Mouse (Mus musculus) macrophage (primary cell): ENCODE data around the gene Lrp8. TPM values are rescaled to one million over a fixed set of nuclear protein-coding genes. Genes with fewer than 3 reads are reported as not detected.

Source experiments
- H3K27ac ChIP-seq: fragments of 350-480 bp; formaldehyde crosslinking; 2 replicates; pipeline ENCODE4 v1.9.0; 2021
- H3K36me3 ChIP-seq: fragments of 350-480 bp; formaldehyde crosslinking; 2 replicates; pipeline ENCODE4 v1.9.0; 2021; ENCODE audit errors: inconsistent target
- H3K4me3 ChIP-seq: fragments of 350-480 bp; formaldehyde crosslinking; 2 replicates; pipeline ENCODE4 v1.9.0; 2021; ENCODE audit errors: inconsistent target
- H3K79me2 ChIP-seq: fragments of 350-480 bp; formaldehyde crosslinking; 2 replicates; pipeline ENCODE4 v1.9.0; 2021; ENCODE audit errors: inconsistent target
- WGBS: methylation state at CpG from one replicate; pipeline ENCODE4 v1.1.7; 2026; ENCODE audit warnings: inconsistent platforms; ENCODE audit not compliant: missing documents; 5-methylcytosine and 5-hydroxymethylcytosine counted together
- polyA plus RNA-seq: library from polyadenylated mRNA; stranded (reverse); fragments of 250-400 nt; gene quantifications from 3 replicates; pipeline ENCODE4 v1.2.4, GENCODE M21; 2018; ENCODE audit warnings: inconsistent platforms

Lrp8 gene
- polyA plus RNA-seq, 1 experiment from 2014 or later: 1.6 TPM

DNA sequence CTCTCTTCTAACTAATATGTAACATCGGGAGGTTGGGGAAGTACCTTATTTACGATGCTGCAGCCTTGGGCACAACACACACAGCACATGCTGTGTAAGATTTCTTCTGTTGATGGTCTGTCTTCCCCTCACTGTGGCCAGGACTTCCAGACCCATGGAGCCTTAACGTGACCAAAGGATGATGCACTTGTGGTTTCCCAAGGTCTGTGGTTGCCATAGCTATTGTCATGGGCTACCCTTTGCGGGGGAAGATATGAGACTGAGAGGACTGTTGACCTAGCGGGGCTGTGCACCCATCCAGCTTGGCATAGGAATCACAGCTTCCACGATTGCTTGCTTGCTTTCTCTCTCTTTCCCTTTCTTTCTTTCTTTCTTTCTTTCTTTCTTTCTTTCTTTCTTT is 1.3 kb upstream of the Lrp8 start:
- Histone ChIP-seq H3K4me3 (no peak overlapping the region), H3K27ac (no peak overlapping the region), H3K79me2 (peaks cover 3% of the 10 kb centered on the region; the same call in 1 of the 2 replicates), H3K36me3 (no peaks in the 10 kb centered on the region)
- 53% methylated on average over 6 of the region's 6 CpGs for WGBS

DNA sequence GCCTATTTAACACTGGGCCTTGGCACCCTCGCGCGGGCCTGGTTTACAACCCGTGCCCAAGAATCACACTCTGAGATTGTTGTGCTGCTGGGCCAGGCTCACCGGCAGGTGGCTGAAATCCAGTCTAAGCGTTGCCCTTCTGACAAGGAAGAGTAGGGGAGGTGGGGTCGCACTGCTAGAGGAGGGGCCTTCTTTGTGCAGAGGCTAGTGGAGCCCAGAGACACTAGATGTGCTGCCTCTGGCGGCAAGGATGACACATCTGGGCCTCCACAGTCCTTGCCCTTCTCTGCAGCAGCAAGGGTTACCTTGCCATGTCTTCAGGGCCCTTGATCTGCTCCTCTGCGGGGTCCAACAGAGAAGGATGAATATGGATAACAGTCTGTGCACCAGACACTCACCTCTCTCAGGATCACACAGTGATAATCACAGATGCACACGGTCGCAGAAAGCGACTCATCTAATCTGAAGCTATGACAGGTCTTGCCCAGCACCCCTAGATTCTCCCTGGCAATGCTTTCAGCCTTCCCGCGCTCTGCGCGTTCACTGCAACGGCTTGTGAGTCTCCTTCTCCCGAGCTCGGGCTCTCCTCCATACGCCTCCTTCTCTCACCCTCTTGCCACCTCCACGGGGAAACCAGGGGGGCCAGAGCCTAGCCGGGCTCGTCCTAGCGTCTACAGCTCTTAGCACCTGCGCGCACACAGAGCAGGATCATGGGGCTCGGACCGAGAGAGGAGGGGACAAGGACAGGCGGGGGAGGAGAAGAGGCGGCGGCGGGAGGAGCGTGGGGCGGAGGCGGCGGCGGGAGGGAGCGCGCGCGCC is 486 bp upstream of the Lrp8 start:
- H3K79me2 ChIP-seq: peaks cover 11% of the 10 kb centered on the region; the same call in 1 of the 2 replicates
- 9% methylated on average over 32 of the region's 41 CpGs for WGBS
- peak overlapping the region; percentile 45 for H3K4me3 ChIP-seq
- H3K36me3 ChIP-seq: no peaks in the 10 kb centered on the region
- H3K27ac ChIP-seq: no peak overlapping the region

DNA sequence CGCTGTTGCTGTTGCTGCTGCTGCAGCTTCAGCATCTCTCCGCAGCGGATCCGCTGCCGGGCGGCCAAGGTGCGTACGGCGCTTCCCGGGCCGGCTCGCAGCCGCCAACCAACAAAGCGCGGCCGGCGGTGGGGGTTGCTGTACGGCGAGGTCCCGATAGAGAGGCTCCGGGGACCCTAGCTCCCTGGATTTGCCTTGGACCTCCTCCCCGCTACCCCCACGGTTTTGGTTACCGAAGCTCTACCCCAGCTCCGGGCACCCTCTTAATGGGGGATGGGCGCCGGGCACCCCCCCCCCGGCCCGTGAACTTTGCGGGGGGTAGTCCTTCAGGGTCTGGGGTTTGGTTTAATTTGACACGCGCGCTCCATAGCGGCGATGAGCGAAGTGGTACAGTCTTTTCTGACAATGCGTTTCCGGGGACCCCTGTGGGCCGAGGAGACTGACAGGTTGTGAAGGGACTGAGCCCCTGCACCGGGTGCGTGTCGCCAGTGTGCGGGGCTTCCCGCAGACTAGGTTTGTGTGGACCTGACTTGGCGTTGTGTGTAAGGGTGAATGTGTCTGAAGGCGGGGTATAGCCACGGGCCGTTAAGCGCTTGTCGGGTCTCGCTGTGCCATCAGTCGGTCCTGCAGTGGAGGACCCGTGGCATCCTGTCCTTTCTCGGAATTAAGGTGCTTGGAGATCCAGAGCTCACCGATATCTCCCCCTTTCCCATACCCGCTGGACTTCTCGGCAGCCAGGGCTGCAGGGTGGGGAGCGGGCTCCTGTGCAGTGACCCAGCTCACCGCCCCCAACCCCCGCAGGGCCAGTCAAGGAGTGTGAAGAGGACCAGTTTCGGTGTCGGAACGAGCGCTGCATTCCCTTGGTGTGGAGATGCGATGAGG is 630 bp downstream of the Lrp8 start:
- Histone ChIP-seq H3K36me3 (no peaks in the 10 kb centered on the region), H3K27ac (peak overlapping the region; percentile 64), H3K4me3 (peak overlapping the region; percentile 62), H3K79me2 (peaks cover 21% of the 10 kb centered on the region; the same call in 1 of the 2 replicates)
- WGBS: 1% methylated on average over 64 of the region's 65 CpGs

DNA sequence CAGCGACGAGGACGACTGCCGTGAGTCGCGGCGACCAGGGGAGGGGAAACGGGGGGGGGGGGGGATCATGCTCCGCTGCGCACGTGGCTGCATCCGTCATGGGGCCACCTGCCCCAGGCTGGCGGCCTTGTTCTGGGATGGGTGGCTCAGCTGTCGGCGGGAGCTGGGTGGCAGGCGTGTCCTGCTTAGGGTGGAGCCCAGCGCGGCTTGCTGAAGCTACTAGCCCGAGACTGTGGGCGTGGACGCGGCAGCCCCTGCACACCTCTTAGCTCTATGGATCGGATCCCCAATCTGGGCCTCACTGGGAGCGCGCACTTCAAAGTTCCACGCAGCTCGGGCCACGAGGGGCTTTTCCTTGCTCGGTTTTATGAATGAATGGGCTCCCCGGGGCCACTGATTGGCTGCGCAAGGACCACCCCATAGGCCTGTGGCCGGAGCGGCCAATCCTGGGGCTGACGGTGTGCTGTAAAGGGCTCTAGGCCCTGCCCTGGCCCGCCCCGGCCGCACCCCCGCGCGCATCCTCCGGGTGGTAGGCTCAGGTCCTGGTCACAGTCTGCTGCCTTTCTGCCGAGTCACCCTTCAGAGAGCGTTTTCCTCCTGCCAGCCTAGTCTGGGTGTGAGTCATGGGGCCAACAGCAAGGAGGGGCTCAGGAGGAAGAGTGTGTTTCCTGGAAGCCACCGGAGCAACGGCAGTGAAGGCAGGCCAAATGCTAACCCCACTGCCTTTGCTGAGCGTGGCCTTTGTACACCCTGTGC is 1.5 kb downstream of the Lrp8 start:
- Histone ChIP-seq H3K27ac (peak overlapping the region; percentile 87), H3K36me3 (no peaks in the 10 kb centered on the region), H3K79me2 (peaks cover 21% of the 10 kb centered on the region; the same call in 1 of the 2 replicates), H3K4me3 (peak overlapping the region; percentile 62)
- 2% methylated on average over 44 of the region's 46 CpGs for WGBS

DNA sequence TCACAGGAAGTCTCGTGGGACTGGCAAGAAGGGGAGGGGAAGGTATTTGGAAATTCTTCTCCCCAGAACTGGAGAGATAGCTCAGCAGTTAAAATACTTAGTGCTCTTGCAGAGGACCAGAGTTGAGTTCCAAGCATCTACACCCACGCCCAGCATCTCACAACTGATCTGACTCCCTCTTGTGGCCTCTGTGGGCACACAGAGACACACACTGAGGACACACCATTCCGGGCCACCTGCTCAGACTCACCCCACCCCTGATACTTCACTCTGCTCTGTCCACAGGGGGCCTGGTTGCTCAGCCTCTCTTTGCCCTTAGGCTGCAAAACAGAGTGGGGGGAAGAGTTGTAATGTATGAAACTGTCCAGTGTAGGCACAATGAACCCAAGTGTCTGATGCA is 3.4 kb downstream of the Lrp8 start:
- Histone ChIP-seq H3K27ac (0 out of 2 replicates have a peak overlapping the region, but pooled peaks have one; percentile 87), H3K79me2 (peaks cover 36% of the 10 kb centered on the region; the same call in 1 of the 2 replicates), H3K36me3 (no peaks in the 10 kb centered on the region), H3K4me3 (no peak overlapping the region)
- WGBS: 55% methylated on average over 3 of the region's 3 CpGs

DNA sequence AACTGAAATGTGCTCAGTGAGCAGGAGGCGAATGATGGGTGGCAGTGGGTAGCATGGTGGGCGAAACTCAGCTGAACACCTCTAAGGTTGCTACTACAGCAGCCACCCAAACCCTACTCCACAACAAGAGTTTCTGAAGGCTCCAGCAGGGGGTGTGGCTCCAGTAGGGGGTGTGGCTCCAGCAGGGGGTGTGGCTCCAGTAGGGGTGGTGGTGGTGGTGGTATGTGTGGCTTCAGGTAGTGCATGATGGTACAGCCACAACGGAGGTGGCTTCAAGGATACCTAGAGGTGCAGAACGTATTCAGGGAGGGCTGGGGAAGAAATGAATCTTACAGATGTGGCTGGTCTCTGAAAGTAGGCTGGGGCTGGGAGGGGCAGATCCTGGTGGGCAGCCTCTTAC is 5.7 kb downstream of the Lrp8 start:
- Histone ChIP-seq H3K79me2 (peaks cover 42% of the 10 kb centered on the region; the same call in 1 of the 2 replicates), H3K4me3 (no peak overlapping the region), H3K27ac (0 out of 2 replicates have a peak overlapping the region, but pooled peaks have one; percentile 12), H3K36me3 (no peaks in the 10 kb centered on the region)
- 54% methylated on average over 4 of the region's 4 CpGs for WGBS

DNA sequence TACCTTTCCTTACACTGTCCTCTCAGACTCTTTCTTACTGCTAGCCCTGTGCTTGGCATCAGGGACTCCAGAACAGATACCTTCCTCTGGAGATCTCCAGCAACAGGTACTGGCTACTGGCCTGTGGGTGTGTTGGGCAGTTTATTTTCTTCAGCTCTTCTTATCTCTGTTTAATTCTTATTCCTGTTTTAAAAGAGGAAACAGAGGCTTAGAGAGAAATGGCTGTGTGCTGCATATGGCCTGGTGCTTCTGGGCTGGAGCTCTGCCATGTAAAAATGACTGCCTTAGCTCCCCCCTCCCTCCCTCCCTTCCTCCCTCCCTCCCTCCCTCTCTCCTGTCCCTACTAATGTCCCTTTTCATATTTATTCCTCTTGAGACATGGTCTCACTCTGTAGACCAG is 6.6 kb downstream of the Lrp8 start:
- Histone ChIP-seq H3K4me3 (no peak overlapping the region), H3K36me3 (no peaks in the 10 kb centered on the region), H3K27ac (0 out of 2 replicates have a peak overlapping the region, but pooled peaks have one; percentile 12), H3K79me2 (peaks cover 42% of the 10 kb centered on the region; the same call in 1 of the 2 replicates)

DNA sequence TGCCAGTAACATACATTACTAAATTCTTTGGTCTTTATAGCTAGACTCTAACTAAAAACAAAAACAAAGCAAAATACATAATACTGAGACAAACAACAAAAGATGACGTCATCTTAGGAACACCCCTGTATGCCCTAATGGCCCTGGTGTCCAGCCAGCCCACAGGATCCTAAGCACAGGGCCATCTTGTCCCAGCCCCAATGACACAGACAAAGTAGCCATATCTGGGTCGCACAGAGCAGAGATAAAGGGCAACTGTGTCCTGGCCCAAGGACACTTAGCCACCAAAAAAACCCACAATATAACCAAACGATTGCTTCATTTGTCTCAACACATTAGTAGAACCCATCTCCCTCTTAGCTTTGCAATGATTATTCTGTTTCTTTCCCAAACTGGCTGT is 8.9 kb downstream of the Lrp8 start:
- 86% methylated on average over 3 of the region's 3 CpGs for WGBS
- Histone ChIP-seq H3K36me3 (no peaks in the 10 kb centered on the region), H3K4me3 (no peak overlapping the region), H3K79me2 (peaks cover 37% of the 10 kb centered on the region; the same call in 1 of the 2 replicates), H3K27ac (no peak overlapping the region)

DNA sequence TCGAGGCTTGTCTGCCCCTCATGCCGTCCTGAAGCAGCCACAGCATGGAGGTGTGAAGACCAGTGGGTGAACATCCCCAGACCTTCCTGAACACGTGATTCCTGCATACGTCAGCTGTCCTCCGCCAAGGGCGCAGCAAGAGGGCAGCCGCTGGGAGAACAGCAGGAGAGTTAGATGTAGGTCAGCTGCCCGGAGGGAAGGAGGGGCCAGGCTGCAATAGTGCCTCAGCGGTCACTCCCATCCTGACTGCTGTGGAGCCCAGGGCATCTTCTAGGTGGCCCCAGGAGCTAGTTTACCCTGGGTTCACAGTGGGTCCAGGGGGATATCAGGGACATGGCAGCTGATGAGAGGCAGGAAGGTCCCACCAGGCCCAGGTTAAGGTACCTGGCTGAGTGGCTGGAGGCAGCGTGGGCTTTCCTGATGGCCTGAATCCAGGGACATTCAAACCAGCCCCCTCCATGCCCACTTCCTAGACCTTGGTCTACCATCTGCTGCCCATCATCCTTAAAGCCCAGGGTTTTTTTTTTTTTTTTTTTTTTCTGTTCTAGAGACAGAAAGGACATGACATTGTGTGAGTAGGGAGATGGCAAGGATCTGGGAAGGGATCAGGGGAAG is 9.8 kb downstream of the Lrp8 start:
- H3K4me3 ChIP-seq: no peak overlapping the region
- no peak overlapping the region for H3K27ac ChIP-seq
- no peaks in the 10 kb centered on the region for H3K36me3 ChIP-seq
- H3K79me2 ChIP-seq: peaks cover 29% of the 10 kb centered on the region; the same call in 1 of the 2 replicates
- 92% methylated on average over 10 of the region's 10 CpGs for WGBS

DNA sequence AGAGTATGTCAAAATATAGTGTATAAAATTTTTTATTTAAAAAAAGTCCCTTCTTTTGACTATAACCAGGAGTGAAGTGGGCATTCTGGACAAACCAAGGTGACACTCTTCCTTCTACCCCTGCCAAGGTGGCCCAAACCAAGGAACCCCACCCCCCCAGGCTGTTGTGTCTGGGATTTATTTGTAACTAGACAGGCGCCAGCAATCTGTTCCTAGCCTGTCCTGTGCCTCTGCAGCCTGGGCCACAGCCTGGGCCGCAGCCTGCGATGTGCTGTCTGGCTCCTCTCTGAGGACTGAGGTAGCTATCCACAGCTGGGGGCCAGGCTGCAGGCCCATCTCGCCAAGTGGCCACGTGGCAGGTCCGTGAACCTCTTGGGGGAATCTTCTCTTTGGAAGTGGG is 10.3 kb downstream of the Lrp8 start:
- WGBS: 93% methylated on average over 6 of the region's 6 CpGs
- H3K36me3 ChIP-seq: no peaks in the 10 kb centered on the region
- no peak overlapping the region for H3K4me3 ChIP-seq
- H3K27ac ChIP-seq: no peak overlapping the region
- H3K79me2 ChIP-seq: peaks cover 24% of the 10 kb centered on the region; the same call in 1 of the 2 replicates

DNA sequence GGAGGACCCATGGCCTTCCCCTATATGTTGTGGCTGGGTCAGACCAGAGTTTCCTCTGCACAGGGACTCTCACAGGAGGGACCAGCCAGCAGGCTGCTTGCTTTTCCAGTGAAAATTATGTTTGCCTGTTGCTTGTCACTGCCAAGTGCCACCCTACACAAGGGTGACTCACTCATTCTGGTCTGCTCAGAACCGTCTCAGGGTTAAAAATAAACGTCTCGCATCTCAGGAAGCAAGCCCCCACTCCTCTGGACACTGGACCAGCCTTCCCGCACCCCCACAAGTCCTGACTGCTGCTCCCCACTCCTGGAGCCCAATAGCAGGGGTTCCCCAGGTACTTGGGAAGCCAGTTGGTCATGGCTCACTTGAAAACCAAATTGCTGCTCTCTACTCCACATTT is 14.4 kb downstream of the Lrp8 start:
- H3K36me3 ChIP-seq: no peaks in the 10 kb centered on the region
- no peaks in the 10 kb centered on the region; the same call in 1 of the 2 replicates for H3K79me2 ChIP-seq
- H3K27ac ChIP-seq: no peak overlapping the region
- H3K4me3 ChIP-seq: no peak overlapping the region
- WGBS: 42% methylated on average over 4 of the region's 4 CpGs

DNA sequence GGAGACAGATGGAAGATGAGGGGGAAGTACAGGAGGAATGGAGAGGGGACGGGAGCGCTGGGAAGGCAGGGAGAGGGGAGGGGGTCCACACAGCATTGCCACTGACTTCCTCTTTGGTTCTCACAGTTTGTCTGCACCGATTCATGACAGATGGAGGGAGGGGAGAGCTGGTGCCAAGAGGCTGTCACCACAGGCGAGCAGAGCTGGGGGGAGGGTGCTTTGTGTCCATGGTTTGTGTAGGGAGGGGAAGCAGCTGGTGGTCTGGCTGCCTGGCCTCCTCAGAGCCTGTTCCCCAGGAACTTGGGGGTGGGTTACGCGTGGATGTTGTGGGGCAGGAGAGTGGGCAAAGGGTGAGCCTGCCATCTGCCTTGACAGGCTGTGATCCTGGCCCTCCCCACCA is 15.4 kb downstream of the Lrp8 start:
- Histone ChIP-seq H3K27ac (no peak overlapping the region), H3K36me3 (no peaks in the 10 kb centered on the region), H3K4me3 (no peak overlapping the region), H3K79me2 (no peaks in the 10 kb centered on the region; the same call in 1 of the 2 replicates)
- 55% methylated on average over 6 of the region's 6 CpGs for WGBS

DNA sequence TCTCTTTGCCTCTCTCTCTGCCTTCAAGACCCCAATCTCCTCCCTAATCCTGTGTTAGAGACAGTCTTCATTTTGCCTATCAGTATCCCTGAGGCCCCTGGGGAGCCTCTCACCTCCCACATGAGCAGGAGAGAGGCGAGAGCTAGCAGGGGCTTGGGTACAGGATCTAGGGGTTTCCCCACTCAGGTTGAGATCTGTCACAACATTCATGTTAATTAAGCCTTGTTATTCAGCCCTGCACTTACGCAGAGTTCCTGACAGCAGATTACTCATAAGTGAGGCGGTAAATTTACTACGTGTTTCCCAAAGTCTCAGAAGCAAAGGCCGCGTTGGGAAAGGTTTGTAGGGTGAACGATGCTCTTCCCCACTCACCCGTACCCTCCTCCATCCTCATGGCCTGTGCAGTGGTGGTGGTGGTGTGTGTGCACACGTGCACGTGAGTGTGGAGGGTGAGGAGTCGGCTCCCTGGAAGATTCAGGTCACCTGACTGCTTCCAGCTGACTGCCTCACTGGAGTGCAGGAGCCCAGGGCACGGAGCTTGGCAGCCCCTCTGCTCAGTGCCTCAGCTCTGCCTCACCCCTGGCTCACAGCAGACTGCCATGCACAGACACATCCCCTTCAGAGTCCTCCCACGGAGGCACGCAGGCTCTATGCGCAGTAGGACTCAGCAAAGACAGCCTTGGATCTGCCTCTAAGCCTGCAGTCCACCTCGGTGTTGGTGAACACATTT is 18.1 kb downstream of the Lrp8 start:
- Histone ChIP-seq H3K27ac (no peak overlapping the region), H3K79me2 (no peaks in the 10 kb centered on the region; the same call in 1 of the 2 replicates), H3K4me3 (no peak overlapping the region), H3K36me3 (no peaks in the 10 kb centered on the region)
- WGBS: 93% methylated on average over 15 of the region's 16 CpGs
